Mouse (Mus musculus): ENCODE measurements around the gene Khsrp.

GRCm38 (mm10) chr17:57029691-57030090 is 1.6 kb downstream of the Khsrp start:
- no peak for TF ChIP-seq POLR2A (IDR thresholded peaks at IDR 0.05; ENCODE audit: borderline replicate concordance, control insufficient read depth, low read depth, low read length)
- TF ChIP-seq CTCF (IDR thresholded peaks at IDR 0.05; ENCODE audit: control insufficient read depth, insufficient read depth, low read length), result no peak
